Mouse (Mus musculus) forebrain, embryonic 12.5 days (tissue): ENCODE measurements around the gene Ino80b. TPM values are rescaled to one million over a fixed set of nuclear protein-coding genes. Genes with fewer than 3 reads are reported as not detected.

Source experiments
- ATAC-seq: fragments of 200-750 bp; cut with Nextera tagmentation; 2 replicates; pipeline ENCODE4 v1.8.0; 2017; ENCODE audit warnings: moderate TSS enrichment; ENCODE audit not compliant: low FRiP score
- H3K27ac ChIP-seq: fragments of 300-500 bp; sonication (generic); 2 replicates; pipeline ENCODE4 v1.5.1; 2016; ENCODE audit warnings: mild to moderate bottlenecking
- H3K27me3 ChIP-seq: fragments of 300-500 bp; sonication (generic); 2 replicates; pipeline ENCODE4 v1.6.1; 2016; ENCODE audit warnings: mild to moderate bottlenecking
- H3K36me3 ChIP-seq: fragments of 300-500 bp; sonication (generic); replicated peaks from 2 replicates; pipeline ENCODE4 v1.6.1; 2016; ENCODE audit warnings: mild to moderate bottlenecking
- H3K4me1 ChIP-seq: fragments of 300-500 bp; sonication (generic); 2 replicates; pipeline ENCODE4 v1.6.1; 2016
- H3K4me2 ChIP-seq: fragments of 300-500 bp; sonication (generic); 2 replicates; pipeline ENCODE4 v1.6.1; 2016; ENCODE audit warnings: mild to moderate bottlenecking, moderate library complexity
- H3K4me3 ChIP-seq: fragments of 300-500 bp; sonication (generic); replicated peaks from 2 replicates; pipeline ENCODE4 v1.5.1; 2016; ENCODE audit warnings: mild to moderate bottlenecking
- H3K9ac ChIP-seq: fragments of 300-500 bp; sonication (generic); 2 replicates; pipeline ENCODE4 v1.6.1; 2016; ENCODE audit warnings: mild to moderate bottlenecking
- H3K9me3 ChIP-seq: fragments of 300-500 bp; sonication (generic); 2 replicates; pipeline ENCODE4 v1.6.1; 2016
- WGBS: fragments of 180-500 bp; shearing (Covaris S2); methylation state at CpG from one replicate; pipeline ENCODE4 v1.1.7; 2016; 5-methylcytosine and 5-hydroxymethylcytosine counted together
- polyA plus RNA-seq: library from polyadenylated mRNA; unstranded; fragments of >200 nt; fragmentation: Nextera tagmentation; extraction: Ambion mirVana; gene quantifications from 2 replicates; pipeline ENCODE4 v1.2.1, GENCODE M21; 2016

Gene Ino80b
- polyA plus RNA-seq, 1 experiment from 2014 or later, result 19.0 TPM

GRCm38 (mm10) chr6:83137576-83137950, 12.3 kb upstream of the Ino80b start:
- H3K27me3 ChIP-seq, result peaks cover 45% of the 10 kb centered on the region
- H3K4me3 ChIP-seq, result peak overlapping the region; percentile 45
- WGBS, result 1% methylated on average over 12 of the region's 12 CpGs
- H3K36me3 ChIP-seq, result no peaks in the 10 kb centered on the region
- peaks cover 53% of the 10 kb centered on the region for H3K4me1 ChIP-seq
- peak overlapping the region; percentile 93 for H3K27ac ChIP-seq
- peak overlapping the region; percentile 70 for H3K4me2 ChIP-seq
- H3K9me3 ChIP-seq, result no peaks in the 10 kb centered on the region
- H3K9ac ChIP-seq, result peak overlapping the region; percentile 78
- peak; percentile 63 for ATAC-seq

GRCm38 (mm10) chr6:83136881-83137575, 11.8 kb upstream of the Ino80b start:
- H3K4me3 ChIP-seq, result peak overlapping the region; percentile 45
- H3K9me3 ChIP-seq, result no peaks in the 10 kb centered on the region
- peak overlapping the region; percentile 70 for H3K4me2 ChIP-seq
- ATAC-seq, result peak; percentile 71
- H3K27ac ChIP-seq, result peak overlapping the region; percentile 93
- peak overlapping the region; percentile 78 for H3K9ac ChIP-seq
- H3K4me1 ChIP-seq, result peaks cover 48% of the 10 kb centered on the region
- under 1% methylated on average over 23 of the region's 26 CpGs for WGBS
- no peaks in the 10 kb centered on the region for H3K36me3 ChIP-seq
- peaks cover 40% of the 10 kb centered on the region for H3K27me3 ChIP-seq

GRCm38 (mm10) chr6:83136291-83136880, 11.2 kb upstream of the Ino80b start:
- peak; percentile 7; the same call in 1 of the 2 replicates for ATAC-seq

GRCm38 (mm10) chr6:83135571-83136161, 10.4 kb upstream of the Ino80b start:
- no peak for ATAC-seq
- Histone ChIP-seq H3K36me3 (no peaks in the 10 kb centered on the region), H3K27ac (no peak overlapping the region), H3K4me2 (peak overlapping the region; percentile 70), H3K27me3 (peaks cover 26% of the 10 kb centered on the region), H3K4me3 (peak overlapping the region; percentile 45), H3K4me1 (peaks cover 43% of the 10 kb centered on the region), H3K9ac (peak overlapping the region; percentile 78), H3K9me3 (no peaks in the 10 kb centered on the region)
- 5% methylated on average over 37 of the region's 37 CpGs for WGBS

More at GRCm38 (mm10) chr6:83136291-83136880, 11.2 kb upstream of the Ino80b start:
- peaks cover 43% of the 10 kb centered on the region for H3K4me1 ChIP-seq
- peak overlapping the region; percentile 93 for H3K27ac ChIP-seq
- H3K36me3 ChIP-seq, result no peaks in the 10 kb centered on the region
- peaks cover 33% of the 10 kb centered on the region for H3K27me3 ChIP-seq
- peak overlapping the region; percentile 78 for H3K9ac ChIP-seq
- WGBS, result 7% methylated on average over 5 of the region's 5 CpGs
- peak overlapping the region; percentile 70 for H3K4me2 ChIP-seq
- peak overlapping the region; percentile 45 for H3K4me3 ChIP-seq
- no peaks in the 10 kb centered on the region for H3K9me3 ChIP-seq

- Histone ChIP-seq H3K9me3 (no peaks in the 10 kb centered on the region), H3K4me3 (peak within 1 kb of the TSS; percentile 45), H3K4me1 (peaks cover 41% of the 10 kb centered on the region), H3K36me3 (no peaks in the 10 kb centered on the region), H3K9ac (peak within 1 kb of the TSS; percentile 78), H3K4me2 (peak within 1 kb of the TSS; percentile 70), H3K27me3 (peaks cover 26% of the 10 kb centered on the region), H3K27ac (no peak within 1 kb of the TSS)
- ATAC-seq, result no peak
- 57% methylated on average over 7 of the region's 7 CpGs for WGBS
These were observed 9.8 kb upstream of the Ino80b start, which contains the start of gene Rtkn for GRCm38 (mm10) chr6:83134951-83135513. Gene Rtkn, plus strand, starts transcription at chr6:83135463.

- Histone ChIP-seq H3K9me3 (no peaks in the 10 kb centered on the region), H3K36me3 (no peaks in the 10 kb centered on the region), H3K27ac (no peak overlapping the region), H3K4me1 (peaks cover 38% of the 10 kb centered on the region), H3K9ac (no peak overlapping the region), H3K4me2 (no peak overlapping the region), H3K4me3 (no peak overlapping the region), H3K27me3 (peaks cover 26% of the 10 kb centered on the region)
- WGBS, result 80% methylated on average over 3 of the region's 3 CpGs
- ATAC-seq, result no peak
These were observed 9.0 kb upstream of the Ino80b start for GRCm38 (mm10) chr6:83134226-83134625.

GRCm38 (mm10) chr6:83132176-83132919, 7.1 kb upstream of the Ino80b start:
- Histone ChIP-seq H3K9me3 (no peaks in the 10 kb centered on the region), H3K4me1 (peaks cover 19% of the 10 kb centered on the region), H3K27ac (no peak overlapping the region), H3K27me3 (peaks cover 26% of the 10 kb centered on the region), H3K4me3 (no peak overlapping the region), H3K9ac (no peak overlapping the region), H3K36me3 (no peaks in the 10 kb centered on the region), H3K4me2 (no peak overlapping the region)
- ATAC-seq, result no peak
- WGBS, result 84% methylated on average over 9 of the region's 9 CpGs

- Histone ChIP-seq H3K9me3 (no peaks in the 10 kb centered on the region), H3K9ac (no peak overlapping the region), H3K4me3 (no peak overlapping the region), H3K27ac (no peak overlapping the region), H3K27me3 (peaks cover 22% of the 10 kb centered on the region), H3K36me3 (no peaks in the 10 kb centered on the region), H3K4me1 (peaks cover 11% of the 10 kb centered on the region), H3K4me2 (no peak overlapping the region)
- no peak for ATAC-seq
- 84% methylated on average over 6 of the region's 6 CpGs for WGBS
These were observed 6.3 kb upstream of the Ino80b start for GRCm38 (mm10) chr6:83131469-83132034.

- Histone ChIP-seq H3K9me3 (no peaks in the 10 kb centered on the region), H3K9ac (no peak overlapping the region), H3K4me3 (no peak overlapping the region), H3K4me1 (peaks cover 24% of the 10 kb centered on the region), H3K27ac (no peak overlapping the region), H3K4me2 (no peak overlapping the region), H3K27me3 (no peaks in the 10 kb centered on the region), H3K36me3 (peaks cover 10% of the 10 kb centered on the region; the same call in 1 of the 2 replicates)
- ATAC-seq, result no peak
- 98% methylated on average over 5 of the region's 5 CpGs for WGBS
These were observed 2.2 kb upstream of the Ino80b start for GRCm38 (mm10) chr6:83127419-83127818.

GRCm38 (mm10) chr6:83124851-83125312, 349 bp downstream of the Ino80b start:
- H3K9ac ChIP-seq, result peak overlapping the region; percentile 74
- no peaks in the 10 kb centered on the region for H3K27me3 ChIP-seq
- WGBS, result 1% methylated on average over 30 of the region's 30 CpGs
- peak overlapping the region; percentile 90 for H3K4me2 ChIP-seq
- H3K4me1 ChIP-seq, result peaks cover 36% of the 10 kb centered on the region
- peak overlapping the region; percentile 66 for H3K4me3 ChIP-seq
- peak overlapping the region; percentile 71 for H3K27ac ChIP-seq
- peaks cover 10% of the 10 kb centered on the region; the same call in 1 of the 2 replicates for H3K36me3 ChIP-seq
- H3K9me3 ChIP-seq, result no peaks in the 10 kb centered on the region
- ATAC-seq, result peak; percentile 1; the same call in 1 of the 2 replicates

GRCm38 (mm10) chr6:83122961-83123360, 2.3 kb downstream of the Ino80b start:
- WGBS, result 84% methylated on average over 5 of the region's 5 CpGs
- peak overlapping the region; percentile 79 for H3K4me3 ChIP-seq

More at GRCm38 (mm10) chr6:83122961-83123360, 2.3 kb downstream of the Ino80b start:
- peaks cover 46% of the 10 kb centered on the region for H3K4me1 ChIP-seq
- peaks cover 29% of the 10 kb centered on the region for H3K36me3 ChIP-seq
- H3K27me3 ChIP-seq, result no peaks in the 10 kb centered on the region
- ATAC-seq, result no peak
- peak overlapping the region; percentile 94 for H3K4me2 ChIP-seq
- H3K9ac ChIP-seq, result peak overlapping the region; percentile 88
- H3K27ac ChIP-seq, result peak overlapping the region; percentile 99
- no peaks in the 10 kb centered on the region for H3K9me3 ChIP-seq
